Mouse (Mus musculus) limb, embryonic 10.5 days (tissue): ENCODE data around the gene Sdc4. TPM values are rescaled to one million over a fixed set of nuclear protein-coding genes. Genes with fewer than 3 reads are reported as not detected.

Experiments used
- DNase-seq: peaks from one replicate; pipeline ENCODE4 v3.0.0-alpha.2; 2017; ENCODE audit warnings: low spot score
- H3K27ac ChIP-seq: fragments of 300-500 bp; sonication (generic); 2 replicates; pipeline ENCODE4 v1.5.1; 2016; ENCODE audit warnings: mild to moderate bottlenecking
- H3K27me3 ChIP-seq: fragments of 300-500 bp; sonication (generic); 2 replicates; pipeline ENCODE4 v1.6.1; 2016; ENCODE audit warnings: low read depth, mild to moderate bottlenecking; ENCODE audit not compliant: poor library complexity, severe bottlenecking
- H3K36me3 ChIP-seq: fragments of 300-500 bp; sonication (generic); 2 replicates; pipeline ENCODE4 v1.6.1; 2016; ENCODE audit warnings: mild to moderate bottlenecking, moderate library complexity
- H3K4me1 ChIP-seq: fragments of 300-500 bp; sonication (generic); 2 replicates; pipeline ENCODE4 v1.6.1; 2016
- H3K4me3 ChIP-seq: fragments of 300-500 bp; sonication (generic); 2 replicates; pipeline ENCODE4 v1.5.1; 2016; ENCODE audit warnings: mild to moderate bottlenecking, moderate library complexity
- H3K9me3 ChIP-seq: fragments of 300-500 bp; sonication (generic); replicated peaks from 2 replicates; pipeline ENCODE4 v1.6.1; 2016; ENCODE audit warnings: mild to moderate bottlenecking
- WGBS: fragments of 180-500 bp; shearing (Covaris S2); methylation state at CpG from one replicate; pipeline ENCODE4 v1.1.7; 2016; 5-methylcytosine and 5-hydroxymethylcytosine counted together
- polyA plus RNA-seq: library from polyadenylated mRNA; unstranded; fragments of >200 nt; fragmentation: Nextera tagmentation; extraction: Ambion mirVana; gene quantifications from 2 replicates; pipeline ENCODE4 v1.2.1, GENCODE M21; 2016

The Sdc4 gene
- 22.1 and 24.2 TPM in 2 replicates for polyA plus RNA-seq

DNA sequence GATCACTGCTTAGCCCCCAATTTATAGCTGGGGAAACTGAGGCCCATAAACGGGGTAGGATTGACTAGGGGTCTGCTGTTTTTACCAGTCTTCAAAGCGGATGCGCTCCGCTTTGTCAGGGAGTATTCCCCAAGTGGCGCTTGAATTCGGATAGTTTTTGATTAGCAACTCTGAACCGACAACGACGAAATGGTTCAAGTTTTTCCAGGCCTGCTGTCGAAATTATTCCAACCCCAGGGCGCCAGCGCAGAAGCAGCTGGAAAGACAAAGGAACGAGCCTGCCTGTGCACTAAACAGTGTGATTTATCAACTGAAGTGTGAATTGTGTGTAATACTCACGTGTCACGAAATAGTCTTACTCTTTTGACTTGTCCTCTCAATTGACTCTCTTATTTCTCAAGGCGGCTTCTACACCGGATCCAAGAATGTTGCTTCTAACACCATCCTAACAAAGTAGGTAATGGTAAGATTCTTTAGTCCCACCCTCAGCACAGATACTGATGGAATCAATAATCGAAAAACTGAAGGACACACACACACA, at the start of gene Sdc4:
Sdc4 (minus strand) TSS at position 428 of the 541 bp plus-strand sequence.
- Histone ChIP-seq H3K4me3 (peak within 1 kb of the TSS; percentile 68), H3K27ac (peak within 1 kb of the TSS; percentile 88), H3K4me1 (peaks cover 48% of the 10 kb centered on the region), H3K36me3 (no peaks in the 10 kb centered on the region), H3K9me3 (no peaks in the 10 kb centered on the region), H3K27me3 (peaks cover 48% of the 10 kb centered on the region)
- no peak for DNase-seq
- 7% methylated on average over 18 of the region's 18 CpGs for WGBS

DNA sequence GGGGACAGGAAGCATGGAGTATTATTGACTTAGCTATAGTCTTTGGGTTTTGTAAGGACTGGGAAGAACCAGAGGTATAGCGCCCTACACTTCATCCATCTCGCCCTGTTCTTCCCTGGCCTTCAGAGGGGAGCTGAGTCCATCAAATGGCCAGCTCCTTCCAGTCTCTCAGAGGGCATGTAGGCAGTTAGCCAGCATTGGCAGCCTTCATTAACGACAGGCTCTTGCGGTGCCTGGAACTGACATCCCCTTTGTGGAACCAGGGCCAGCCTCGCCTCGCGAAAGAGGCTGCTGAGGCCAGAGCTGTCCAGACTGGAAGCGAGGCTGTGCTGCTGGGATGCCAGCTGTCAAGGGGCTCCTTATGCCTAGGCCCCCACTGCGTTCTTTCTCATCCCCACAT, 44.1 kb upstream of the Sdc4 start:
- H3K4me3 ChIP-seq = no peak overlapping the region
- H3K36me3 ChIP-seq = no peaks in the 10 kb centered on the region
- no peaks in the 10 kb centered on the region for H3K9me3 ChIP-seq
- no peak overlapping the region for H3K27ac ChIP-seq
- peaks cover 62% of the 10 kb centered on the region for H3K27me3 ChIP-seq
- DNase-seq = no peak
- peaks cover 22% of the 10 kb centered on the region for H3K4me1 ChIP-seq
- WGBS = 71% methylated on average over 9 of the region's 9 CpGs

DNA sequence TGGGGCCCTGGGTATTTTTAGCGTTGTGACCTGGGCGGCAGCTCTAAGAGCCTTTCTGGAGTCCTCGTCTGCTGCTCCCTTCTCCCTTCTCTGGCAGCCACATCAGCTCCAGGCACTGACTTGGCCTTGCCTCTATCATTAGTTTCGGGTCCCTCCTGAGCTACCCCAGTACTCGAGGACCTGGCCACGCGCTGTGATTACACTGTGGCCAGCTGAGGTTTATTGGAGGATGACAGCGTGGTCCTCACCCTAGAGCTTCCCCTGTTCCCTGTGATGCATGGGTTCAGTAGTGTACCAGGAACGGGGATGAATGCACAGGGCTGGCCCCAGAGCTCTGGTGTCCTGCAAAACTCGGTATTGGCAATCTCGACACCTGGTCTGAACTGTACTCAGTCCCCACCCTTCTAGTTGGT, 43.4 kb upstream of the Sdc4 start:
- H3K27me3 ChIP-seq = peaks cover 62% of the 10 kb centered on the region

DNA sequence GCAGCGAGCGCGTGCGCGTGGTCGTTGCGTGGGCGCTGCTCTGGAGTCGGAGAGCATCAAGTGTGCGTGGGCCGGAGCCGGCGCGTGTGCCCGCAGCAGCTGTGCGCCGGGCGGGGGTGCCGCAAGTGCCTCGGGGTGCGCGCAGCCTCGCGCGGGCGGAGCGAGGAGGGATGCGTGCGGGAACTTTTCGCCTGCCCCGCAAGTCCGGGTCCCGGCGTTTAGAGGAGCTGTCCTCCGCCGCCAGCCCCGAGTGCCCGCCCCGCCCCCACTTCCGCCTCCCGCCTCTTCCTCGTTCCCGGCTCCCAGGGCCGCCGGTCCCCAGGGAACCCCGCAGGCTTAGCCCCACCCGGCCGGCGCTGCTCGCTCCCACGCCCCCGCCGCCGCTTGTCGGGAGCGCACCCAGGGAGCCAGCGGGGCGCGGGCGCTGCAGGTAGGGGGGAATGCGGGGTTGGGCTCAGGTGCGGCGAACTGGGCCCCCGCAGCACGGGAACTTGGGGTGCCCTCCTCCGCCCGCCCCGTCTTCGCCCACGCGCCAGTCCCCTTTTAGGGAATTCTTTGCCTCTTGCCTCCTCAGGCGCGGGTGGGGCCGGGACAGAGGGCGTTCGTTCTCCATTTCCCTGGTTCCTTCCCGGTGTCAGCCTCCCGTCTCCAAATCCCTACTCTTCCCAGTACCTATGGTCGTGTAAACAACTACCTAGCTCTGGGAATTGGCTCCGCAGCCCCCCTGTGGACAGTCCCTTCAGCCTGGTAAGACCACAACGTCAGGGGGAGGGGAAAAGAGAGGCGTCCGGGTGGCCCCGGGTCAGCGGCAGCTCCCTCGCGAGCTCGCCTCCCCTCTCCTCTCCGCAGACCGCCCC, 42.8 kb upstream of the Sdc4 start:
- H3K27ac ChIP-seq = peak overlapping the region; percentile 75

More for the DNA sequence above, 43.4 kb upstream of the Sdc4 start:
- no peaks in the 10 kb centered on the region for H3K9me3 ChIP-seq
- 10% methylated on average over 11 of the region's 11 CpGs for WGBS
- H3K27ac ChIP-seq = peak overlapping the region; percentile 75
- no peaks in the 10 kb centered on the region for H3K36me3 ChIP-seq
- peaks cover 22% of the 10 kb centered on the region for H3K4me1 ChIP-seq
- DNase-seq = no peak
- H3K4me3 ChIP-seq = peak overlapping the region; percentile 87

DNA sequence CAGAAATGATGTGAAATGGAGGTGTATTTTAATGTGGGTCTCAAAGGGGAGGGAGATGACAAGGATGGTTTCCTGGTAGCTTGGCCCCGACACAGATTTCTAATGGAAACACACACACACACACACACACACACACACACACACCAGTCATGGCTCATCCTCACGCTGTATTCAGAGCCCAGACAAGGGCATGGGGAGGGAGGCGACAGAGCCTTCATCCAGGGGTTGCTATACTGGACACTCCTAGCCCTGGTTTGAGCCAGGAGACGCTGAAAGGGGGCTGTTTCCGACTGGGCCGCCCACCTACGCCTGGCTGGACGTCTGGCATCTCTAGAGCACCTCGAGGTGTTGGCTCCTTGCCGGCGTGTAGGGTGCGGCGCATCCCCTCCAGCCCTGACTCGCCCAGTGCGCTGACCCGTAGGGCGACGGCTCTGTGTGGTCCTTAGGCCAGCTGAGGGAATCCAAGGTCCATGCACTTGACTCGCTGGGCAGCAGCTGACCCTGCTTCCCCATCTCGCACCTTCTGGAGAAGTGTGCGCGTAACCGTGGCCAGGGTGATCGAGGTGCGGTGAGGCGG, 42.1 kb upstream of the Sdc4 start, which contains the start of gene Dbndd2:
Dbndd2 (plus strand) TSS at position 426 of the 577 bp plus-strand sequence.
- Histone ChIP-seq H3K27me3 (peaks cover 62% of the 10 kb centered on the region), H3K4me1 (peaks cover 22% of the 10 kb centered on the region), H3K36me3 (no peaks in the 10 kb centered on the region), H3K27ac (peak within 1 kb of the TSS; percentile 75), H3K9me3 (no peaks in the 10 kb centered on the region), H3K4me3 (peak within 1 kb of the TSS; percentile 87)
- peak; percentile 52 for DNase-seq
- WGBS = 1% methylated on average over 26 of the region's 26 CpGs

More for the DNA sequence above, 42.8 kb upstream of the Sdc4 start:
- WGBS = 1% methylated on average over 89 of the region's 90 CpGs
- DNase-seq = peak; percentile 63
- Histone ChIP-seq H3K36me3 (no peaks in the 10 kb centered on the region), H3K4me1 (peaks cover 22% of the 10 kb centered on the region), H3K9me3 (no peaks in the 10 kb centered on the region), H3K27me3 (peaks cover 62% of the 10 kb centered on the region), H3K4me3 (peak overlapping the region; percentile 87)

DNA sequence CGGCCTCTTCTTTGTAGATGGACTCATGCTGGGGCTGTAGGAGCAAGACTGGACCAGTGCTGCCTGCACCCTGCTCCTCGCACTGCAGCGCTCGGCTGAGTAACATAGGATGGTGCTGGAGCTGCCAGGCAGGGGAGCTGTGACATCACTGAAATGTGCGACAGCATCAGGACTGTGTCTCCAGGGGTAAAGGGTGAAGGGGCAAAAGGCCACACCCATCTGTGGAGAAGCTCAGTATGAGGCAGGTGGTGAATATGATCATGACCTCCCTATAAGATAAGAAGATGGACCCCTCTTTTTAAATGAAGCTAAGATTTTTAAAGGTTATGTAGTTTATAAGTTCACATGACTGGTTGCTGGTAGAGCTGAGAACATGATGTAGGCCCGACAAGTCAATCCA, 29.9 kb upstream of the Sdc4 start, which contains the start of gene Trp53tg5:
Trp53tg5 (minus strand) TSS at position 101 of the 400 bp plus-strand sequence.
- no peak for DNase-seq
- WGBS = 84% methylated on average over 6 of the region's 6 CpGs
- no peaks in the 10 kb centered on the region for H3K9me3 ChIP-seq
- peaks cover 15% of the 10 kb centered on the region; the same call in 1 of the 2 replicates for H3K36me3 ChIP-seq
- no peak within 1 kb of the TSS for H3K27ac ChIP-seq
- H3K4me3 ChIP-seq = no peak within 1 kb of the TSS
- H3K4me1 ChIP-seq = no peaks in the 10 kb centered on the region
- no peaks in the 10 kb centered on the region for H3K27me3 ChIP-seq

DNA sequence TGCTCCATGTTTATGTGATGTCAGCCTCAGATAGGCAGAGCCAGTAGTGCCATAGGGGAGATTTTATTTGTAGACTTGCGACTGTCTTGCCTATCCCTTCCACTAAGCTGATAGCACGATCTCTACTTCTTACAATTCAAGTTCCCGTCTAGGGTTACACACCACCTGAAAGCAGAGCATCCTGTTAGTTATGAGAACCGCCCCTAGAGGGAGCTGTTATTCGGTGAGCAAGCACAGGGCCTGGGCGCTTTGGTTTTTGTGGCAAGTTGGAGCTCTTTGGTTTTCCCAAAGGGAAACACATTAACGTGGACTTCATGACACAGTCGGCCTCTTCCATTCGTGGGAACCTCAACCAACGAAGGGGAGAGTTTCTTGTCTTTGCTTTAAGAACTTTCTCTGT, 26.6 kb upstream of the Sdc4 start:
- DNase-seq = peak; percentile 57
- no peak overlapping the region for H3K4me3 ChIP-seq
- H3K9me3 ChIP-seq = no peaks in the 10 kb centered on the region
- no peaks in the 10 kb centered on the region for H3K27me3 ChIP-seq
- no peak overlapping the region for H3K27ac ChIP-seq
- H3K4me1 ChIP-seq = no peaks in the 10 kb centered on the region
- WGBS = 28% methylated on average over 10 of the region's 10 CpGs
- H3K36me3 ChIP-seq = peaks cover 30% of the 10 kb centered on the region

DNA sequence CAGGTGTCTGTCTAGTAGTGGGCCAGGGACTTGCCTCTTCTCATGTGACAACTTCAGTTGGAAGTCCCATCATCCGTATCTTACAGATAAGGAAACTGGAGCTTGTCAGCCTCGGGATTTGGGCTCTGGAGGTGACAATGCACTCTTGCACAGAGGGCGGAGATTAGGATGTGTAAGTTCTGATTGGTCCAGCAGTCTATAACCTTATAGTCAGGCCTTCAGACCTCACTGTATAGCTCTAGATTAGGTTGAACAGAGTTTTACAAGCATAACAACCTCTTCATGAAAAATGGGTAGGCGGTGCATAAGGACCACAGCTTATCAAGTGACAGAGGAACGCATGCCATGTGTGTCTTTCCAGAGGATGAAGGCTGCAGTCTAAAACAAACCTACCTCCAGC, 23.1 kb upstream of the Sdc4 start:
- H3K36me3 ChIP-seq = peaks cover 44% of the 10 kb centered on the region
- 87% methylated on average over 5 of the region's 5 CpGs for WGBS
- H3K4me1 ChIP-seq = peaks cover 4% of the 10 kb centered on the region; the same call in 1 of the 2 replicates
- no peak overlapping the region for H3K27ac ChIP-seq
- no peaks in the 10 kb centered on the region for H3K27me3 ChIP-seq
- DNase-seq = no peak
- no peaks in the 10 kb centered on the region for H3K9me3 ChIP-seq
- no peak overlapping the region for H3K4me3 ChIP-seq

DNA sequence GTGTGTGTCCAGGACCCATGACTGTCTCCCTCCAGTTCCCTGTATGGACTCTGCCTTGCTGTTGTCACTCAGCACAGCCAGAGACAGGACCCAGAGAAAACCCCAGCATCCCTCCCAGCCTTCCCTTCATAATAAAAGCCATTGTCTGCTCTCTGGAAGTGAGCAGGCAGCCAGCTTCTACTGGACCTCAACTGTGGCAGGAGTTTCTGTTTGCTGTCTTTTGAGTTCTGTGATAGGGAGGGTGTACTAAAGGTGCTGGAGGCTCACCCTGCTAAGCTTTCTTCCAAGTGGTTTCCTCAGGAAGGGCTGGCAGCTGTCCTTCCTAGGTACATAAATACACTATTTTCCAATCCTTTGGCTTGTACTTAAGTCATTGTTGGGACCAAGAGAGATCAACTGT, 21.5 kb upstream of the Sdc4 start:
- no peak overlapping the region for H3K4me3 ChIP-seq
- no peak overlapping the region for H3K27ac ChIP-seq

DNA sequence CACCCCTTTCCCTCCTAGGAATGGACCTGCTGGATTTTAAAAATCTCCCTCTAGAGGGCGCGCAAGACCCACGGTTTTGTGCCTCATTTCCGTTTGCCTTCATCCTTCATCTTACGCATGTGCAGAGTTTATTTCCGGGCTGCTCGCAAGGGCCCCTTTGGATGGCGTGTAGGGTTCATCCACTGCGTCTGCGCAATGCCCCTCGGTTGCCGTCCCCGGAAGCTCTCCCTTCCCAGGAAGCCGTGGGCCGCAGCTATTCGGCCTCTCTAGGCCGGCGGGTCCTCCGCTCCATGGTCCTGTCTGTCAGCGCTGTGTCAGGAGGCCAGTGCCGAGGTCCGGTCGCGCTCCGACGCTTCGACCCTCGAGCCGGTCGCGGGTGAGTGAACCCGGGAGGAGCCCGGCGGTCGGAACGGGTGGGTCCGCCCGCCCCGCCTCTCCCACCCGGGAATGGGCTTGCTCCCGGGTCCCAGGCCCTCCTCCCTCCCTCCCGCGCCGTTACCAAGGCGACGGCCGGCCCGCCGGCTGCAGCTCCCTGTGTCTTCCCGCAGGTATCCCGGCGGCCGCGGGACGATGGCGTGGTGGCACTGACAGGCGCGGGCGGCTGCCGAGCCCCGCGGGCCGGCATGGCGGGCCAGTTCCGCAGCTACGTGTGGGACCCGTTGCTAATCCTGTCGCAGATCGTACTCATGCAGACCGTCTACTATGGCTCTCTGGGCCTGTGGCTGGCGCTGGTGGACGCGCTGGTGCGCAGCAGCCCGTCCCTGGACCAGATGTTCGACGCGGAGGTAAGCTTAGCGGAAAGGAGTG, 17.3 kb upstream of the Sdc4 start, which contains the start of gene Gm20458:
Gm20458 (plus strand) TSS at position 223 of the 807 bp plus-strand sequence.
- Histone ChIP-seq H3K27me3 (no peaks in the 10 kb centered on the region), H3K27ac (peak within 1 kb of the TSS; percentile 87), H3K9me3 (no peaks in the 10 kb centered on the region), H3K4me1 (peaks cover 26% of the 10 kb centered on the region), H3K36me3 (peaks cover 30% of the 10 kb centered on the region), H3K4me3 (peak within 1 kb of the TSS; percentile 93)
- under 1% methylated on average over 69 of the region's 79 CpGs for WGBS
- peak; percentile 95 for DNase-seq

More for the DNA sequence above, 21.5 kb upstream of the Sdc4 start:
- Histone ChIP-seq H3K36me3 (peaks cover 42% of the 10 kb centered on the region), H3K9me3 (no peaks in the 10 kb centered on the region), H3K4me1 (peaks cover 10% of the 10 kb centered on the region; the same call in 1 of the 2 replicates), H3K27me3 (no peaks in the 10 kb centered on the region)
- DNase-seq = no peak

DNA sequence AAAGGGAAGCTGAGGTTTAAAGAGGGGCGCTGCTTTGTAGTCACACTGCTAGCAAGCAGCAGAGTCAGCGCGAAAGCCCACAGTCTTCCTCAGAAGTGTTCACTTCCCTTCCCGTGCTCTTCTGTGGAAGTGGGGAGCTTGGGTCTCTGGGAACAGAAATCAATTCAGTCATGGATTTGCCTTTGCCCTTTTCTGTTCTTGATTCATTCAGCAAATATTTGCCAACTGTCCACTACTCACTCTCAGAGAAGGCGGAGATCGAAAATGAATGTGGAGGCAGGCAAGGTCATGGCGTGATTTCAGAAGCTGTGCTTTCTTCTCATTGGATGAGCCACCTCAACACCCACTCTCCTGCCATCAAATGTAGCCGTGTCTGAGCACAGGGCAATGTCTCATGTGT, 14.8 kb upstream of the Sdc4 start:
- Histone ChIP-seq H3K4me1 (peaks cover 26% of the 10 kb centered on the region), H3K9me3 (no peaks in the 10 kb centered on the region), H3K36me3 (peaks cover 6% of the 10 kb centered on the region), H3K27me3 (no peaks in the 10 kb centered on the region), H3K27ac (no peak overlapping the region), H3K4me3 (no peak overlapping the region)
- WGBS = 92% methylated on average over 8 of the region's 8 CpGs
- no peak for DNase-seq

DNA sequence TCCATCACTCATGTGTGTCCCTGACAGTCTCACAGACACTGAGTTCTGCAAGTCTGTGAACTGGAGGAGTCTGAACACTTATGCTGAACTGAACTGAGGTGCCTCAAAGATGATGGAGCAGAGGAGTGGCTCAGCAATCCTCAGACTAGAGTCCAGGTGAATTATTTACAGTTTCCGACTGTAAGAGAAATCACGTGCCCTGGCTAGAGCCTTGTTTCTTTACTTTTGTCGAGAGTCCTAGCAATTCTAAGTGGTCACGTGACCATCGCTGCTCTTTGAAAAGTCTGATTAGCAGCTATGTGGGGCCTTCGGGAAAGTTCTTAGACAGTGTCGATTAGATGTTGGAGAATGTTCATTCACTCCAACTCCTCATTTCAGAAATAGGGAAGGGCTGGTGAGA, 14.3 kb upstream of the Sdc4 start:
- peaks cover under 1% of the 10 kb centered on the region; the same call in 1 of the 2 replicates for H3K36me3 ChIP-seq
- DNase-seq = no peak
- no peaks in the 10 kb centered on the region for H3K27me3 ChIP-seq
- H3K4me1 ChIP-seq = peaks cover 29% of the 10 kb centered on the region
- H3K9me3 ChIP-seq = no peaks in the 10 kb centered on the region
- WGBS = 80% methylated on average over 7 of the region's 7 CpGs
- no peak overlapping the region for H3K4me3 ChIP-seq
- H3K27ac ChIP-seq = peak overlapping the region; percentile 79
